Mouse (Mus musculus): ENCODE data around the gene Fcrl6. TPM values are rescaled to one million over a fixed set of nuclear protein-coding genes. Genes with fewer than 3 reads are reported as not detected.

The Fcrl6 gene
- total RNA-seq (2023): not detected

GRCm38 (mm10) chr1:172602326-172602725 lies at the start of gene Fcrl6:
Fcrl6 (minus strand) TSS chr1:172602551.

GRCm38 (mm10) chr1:172632451-172633326 lies 30.3 kb upstream of the Fcrl6 start, which contains the start of gene Dusp23:
Dusp23 (minus strand) TSS chr1:172632962.

GRCm38 (mm10) chr1:172590385-172590784 lies 12.0 kb downstream of the Fcrl6 start, which contains the start of gene Slamf8:
Slamf8 (minus strand) TSS chr1:172590568.

GRCm38 (mm10) chr1:172555638-172556037 lies 46.7 kb downstream of the Fcrl6 start, which contains the start of gene Vsig8:
Vsig8 (plus strand) TSS chr1:172555938.

Other genes with a start within 250 kb of the Fcrl6 start
- 10 to 100 TPM; 30.8 to 34.7 TPM for gene Pigm, start 226.0 kb downstream of the Fcrl6 start, total RNA-seq (2023)
- 1 to 10 TPM; 2.1 to 4.4 TPM for gene Slamf9, start 127.2 kb downstream of the Fcrl6 start, total RNA-seq (2023)
- 10 to 100 TPM; 10.7 to 11.0 TPM for gene Igsf9, start 120.8 kb downstream of the Fcrl6 start, total RNA-seq (2023)
- 100 to 1,000 TPM; 108 to 129 TPM for gene Tagln2, start 102.5 kb downstream of the Fcrl6 start, total RNA-seq (2023)
- gene Cfap45, start 81.8 kb downstream of the Fcrl6 start, total RNA-seq (2023): 1 to 10 TPM; 1.2 to 1.6 TPM
- not detected for gene Vsig8, start 46.6 kb downstream of the Fcrl6 start, total RNA-seq (2023)
- gene Slamf8, start 12.0 kb downstream of the Fcrl6 start, total RNA-seq (2023): not detected
- gene Dusp23, start 30.4 kb upstream of the Fcrl6 start, total RNA-seq (2023): under 1 TPM; 0.53 to 0.64 TPM
- not detected for gene Crp, start 95.5 kb upstream of the Fcrl6 start, total RNA-seq (2023)

Data from B cell, adult 67 days (primary cell).